Mouse (Mus musculus) stomach, embryonic 16.5 days (tissue): ENCODE measurements at regions not wholly inside any gene's neighbourhood (a gene's known extent, or its start where the extent isn't known, plus 50 kb on each side); places are given as distances from the start of the nearest gene placed in this dataset.
"Not testable (repeated sequence)": the region's sequence is repeated elsewhere in the genome, so short reads cannot be mapped to it uniquely, and the experiment has no call there.

ENCODE experiments used
- ATAC-seq: fragments of 200-750 bp; cut with Nextera tagmentation; 2 replicates; pipeline ENCODE4 v1.8.0; 2017; ENCODE audit warnings: moderate number of reproducible peaks, moderate TSS enrichment; ENCODE audit not compliant: insufficient read depth, low FRiP score
- H3K27ac ChIP-seq: fragments of 300-500 bp; sonication (generic); 2 replicates; pipeline ENCODE4 v1.5.1; 2014; ENCODE audit warnings: low read length
- H3K27me3 ChIP-seq: fragments of 300-500 bp; sonication (generic); 2 replicates; pipeline ENCODE4 v1.6.1; 2014; ENCODE audit warnings: low read length, control low read depth, mixed read lengths; ENCODE audit not compliant: control insufficient read depth, insufficient read depth
- H3K36me3 ChIP-seq: fragments of 300-500 bp; sonication (generic); 2 replicates; pipeline ENCODE4 v1.6.1; 2014; ENCODE audit warnings: low read length; ENCODE audit not compliant: control insufficient read depth, insufficient read depth
- H3K4me1 ChIP-seq: fragments of 300-500 bp; sonication (generic); 2 replicates; pipeline ENCODE4 v1.6.1; 2014; ENCODE audit warnings: low read length, control low read depth, mixed read lengths; ENCODE audit not compliant: control insufficient read depth, insufficient read depth
- H3K4me2 ChIP-seq: fragments of 300-500 bp; sonication (generic); 2 replicates; pipeline ENCODE4 v1.6.1; 2014; ENCODE audit warnings: low read depth, low read length, mixed read lengths
- H3K4me3 ChIP-seq: fragments of 300-500 bp; sonication (generic); replicated peaks from 2 replicates; pipeline ENCODE4 v1.5.1; 2014; ENCODE audit warnings: mild to moderate bottlenecking, low read length
- H3K9ac ChIP-seq: fragments of 300-500 bp; sonication (generic); 2 replicates; pipeline ENCODE4 v1.6.1; 2014; ENCODE audit warnings: low read length
- H3K9me3 ChIP-seq: fragments of 300-500 bp; sonication (generic); replicated peaks from 2 replicates; pipeline ENCODE4 v1.6.1; 2016; ENCODE audit warnings: low read length, control low read depth; ENCODE audit not compliant: control insufficient read depth
- WGBS: fragments of 180-500 bp; shearing (Covaris S2); extraction: QIAGEN DNeasy Blood & Tissue Kit; methylation state at CpG from one replicate; pipeline ENCODE4 v1.1.7; 2014; 5-methylcytosine and 5-hydroxymethylcytosine counted together

DNA sequence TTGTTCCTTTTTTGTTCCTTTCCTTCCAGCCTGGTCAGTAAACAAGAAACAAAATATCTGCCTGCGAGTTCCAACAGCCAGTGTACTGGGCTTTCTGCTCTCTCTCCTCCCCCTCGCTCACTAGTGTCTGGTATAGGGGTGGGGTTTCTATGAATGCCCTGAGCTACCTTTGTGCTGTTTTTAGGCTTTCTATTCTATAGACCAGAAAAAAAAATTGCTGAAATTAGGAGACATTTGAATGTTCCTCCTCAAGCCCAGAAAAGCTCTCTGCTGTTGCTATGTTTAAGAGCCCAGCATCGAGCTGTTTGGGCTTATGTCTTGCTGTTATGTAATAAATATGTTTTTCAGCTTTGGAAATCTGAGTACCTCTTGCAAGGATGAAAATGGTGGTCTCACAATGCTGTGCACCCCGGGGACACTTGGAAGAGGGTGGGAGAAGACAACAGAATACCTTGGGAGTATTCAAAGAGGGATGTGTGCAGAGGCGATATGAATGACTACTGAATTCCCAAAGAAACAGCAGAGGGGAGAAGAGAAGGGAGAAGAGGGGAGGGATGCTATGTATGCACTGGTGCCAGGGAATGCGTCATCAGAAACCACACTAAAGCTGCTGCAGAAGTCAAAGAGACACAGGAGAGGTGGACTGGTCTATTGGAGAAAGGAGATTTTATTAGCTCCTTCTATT lies 88.8 kb upstream of the Sipa1l1 start:
- Histone ChIP-seq H3K27me3 (no peaks in the 10 kb centered on the region), H3K4me1 (peaks cover 4% of the 10 kb centered on the region; the same call in 1 of the 2 replicates), H3K9ac (no peak overlapping the region), H3K4me3 (no peak overlapping the region), H3K36me3 (no peaks in the 10 kb centered on the region), H3K9me3 (no peaks in the 10 kb centered on the region), H3K4me2 (no peak overlapping the region), H3K27ac (no peak overlapping the region)
- no peak for ATAC-seq
- WGBS, result 71% methylated on average over 6 of the region's 6 CpGs

DNA sequence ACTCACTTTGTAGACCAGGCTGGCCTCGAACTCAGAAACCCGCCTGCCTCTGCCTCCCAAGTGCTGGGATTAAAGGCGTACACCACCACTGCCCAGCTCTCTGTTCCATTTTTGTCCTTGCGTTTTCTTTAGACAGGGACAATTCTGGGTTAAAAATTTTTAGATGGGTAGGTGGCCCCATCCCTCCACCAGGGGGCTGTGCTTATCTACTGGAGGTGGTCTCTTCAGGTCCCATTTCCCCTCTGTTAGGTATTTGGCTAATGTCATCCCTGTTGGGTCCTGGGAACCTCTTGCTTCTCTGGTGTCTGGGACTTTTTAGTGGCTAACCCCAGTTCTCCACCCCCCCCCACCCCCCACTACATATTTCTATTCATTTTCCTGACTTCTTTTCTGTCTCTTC lies 86.5 kb upstream of the Sipa1l1 start:
- H3K4me3 ChIP-seq, H3K9ac ChIP-seq, H3K27me3 ChIP-seq, ATAC-seq, H3K36me3 ChIP-seq, H3K4me1 ChIP-seq, H3K4me2 ChIP-seq, H3K27ac ChIP-seq, H3K9me3 ChIP-seq: not testable (repeated sequence)
- 95% methylated on average over 4 of the region's 4 CpGs for WGBS

DNA sequence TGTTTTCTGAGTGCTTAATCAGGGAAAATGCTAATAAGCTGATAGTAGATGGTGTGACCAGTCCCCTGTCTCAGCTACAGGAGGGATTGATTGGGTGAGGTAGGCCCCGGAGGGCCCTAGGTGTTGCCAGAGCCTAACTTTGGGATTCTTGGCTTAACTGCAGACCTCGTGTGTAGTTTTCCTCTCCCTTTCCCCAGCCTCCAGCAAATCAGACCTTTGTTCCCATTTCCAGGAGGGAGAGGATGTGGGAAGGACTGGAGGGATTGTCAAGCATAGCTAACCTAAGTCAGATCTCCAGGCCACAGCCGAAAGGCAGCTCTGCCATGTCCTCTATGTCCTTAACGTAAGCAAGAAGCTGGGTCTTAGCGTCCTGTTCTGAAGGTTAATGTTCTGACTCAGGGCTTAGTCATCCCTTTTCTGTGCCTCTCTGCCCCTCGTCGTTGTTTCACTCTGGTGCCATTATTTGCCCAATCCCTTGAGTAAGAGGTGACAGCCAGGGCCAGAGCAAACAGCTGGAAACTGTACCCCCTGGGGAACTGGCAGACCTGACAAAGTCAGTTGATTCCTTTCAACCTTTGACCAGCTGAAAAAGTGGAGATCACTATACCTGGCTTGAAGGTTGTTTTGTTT lies 83.2 kb upstream of the Sipa1l1 start:
- Histone ChIP-seq H3K4me3 (no peak overlapping the region), H3K9ac (no peak overlapping the region), H3K27ac (no peak overlapping the region), H3K4me1 (peaks cover 7% of the 10 kb centered on the region; the same call in 1 of the 2 replicates), H3K9me3 (no peaks in the 10 kb centered on the region), H3K4me2 (no peak overlapping the region), H3K36me3 (no peaks in the 10 kb centered on the region), H3K27me3 (no peaks in the 10 kb centered on the region)
- WGBS, result 40% methylated on average over 7 of the region's 7 CpGs
- peak; percentile 58; the same call in 1 of the 2 replicates for ATAC-seq

DNA sequence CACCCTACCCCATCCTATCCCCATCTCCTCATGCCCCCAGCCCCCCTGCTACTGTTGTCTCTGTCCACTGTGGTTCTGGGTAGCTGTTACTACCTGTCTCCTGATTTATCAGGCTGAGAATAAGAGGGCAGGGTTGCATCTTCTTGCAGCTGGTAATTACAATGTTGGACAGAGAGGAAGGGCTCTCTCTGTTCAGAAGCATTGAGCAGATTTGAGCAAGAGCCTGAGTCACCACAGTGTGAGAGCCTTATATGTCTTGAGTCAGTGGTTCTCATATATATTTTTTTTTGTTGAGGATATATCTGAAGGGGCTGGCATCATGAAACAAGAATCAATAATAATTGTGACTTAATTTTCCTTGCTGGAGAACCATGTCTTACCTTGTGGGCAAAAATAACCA lies 82.7 kb upstream of the Sipa1l1 start:
- Histone ChIP-seq H3K27me3 (no peaks in the 10 kb centered on the region), H3K27ac (no peak overlapping the region), H3K4me2 (no peak overlapping the region), H3K9ac (no peak overlapping the region), H3K36me3 (no peaks in the 10 kb centered on the region), H3K9me3 (no peaks in the 10 kb centered on the region), H3K4me1 (peaks cover 7% of the 10 kb centered on the region; the same call in 1 of the 2 replicates), H3K4me3 (no peak overlapping the region)
- ATAC-seq, result no peak

DNA sequence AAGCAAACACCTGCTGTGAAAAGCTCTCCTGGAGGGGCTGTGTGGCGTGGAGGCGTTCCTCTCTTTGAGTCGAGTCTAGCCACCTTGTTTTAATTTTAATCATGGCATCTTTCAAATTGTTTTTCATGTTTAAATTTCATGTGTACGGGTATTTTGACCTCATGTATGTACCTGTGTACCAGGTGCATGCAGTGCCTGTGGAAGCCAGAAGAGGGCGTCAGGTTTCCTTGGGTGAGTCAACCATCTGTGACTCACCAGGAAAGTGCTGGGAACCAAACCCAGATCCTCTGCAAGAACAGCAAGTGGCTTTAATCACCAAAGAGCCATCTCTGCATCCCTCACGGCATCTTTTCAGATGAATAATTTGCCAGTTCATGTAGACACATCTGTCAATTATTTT lies 79.8 kb upstream of the Sipa1l1 start:
- ATAC-seq, result no peak
- H3K27ac ChIP-seq, result no peak overlapping the region
- H3K9me3 ChIP-seq, result no peaks in the 10 kb centered on the region
- WGBS, result 86% methylated on average over 6 of the region's 6 CpGs
- H3K4me2 ChIP-seq, result no peak overlapping the region
- H3K9ac ChIP-seq, result no peak overlapping the region
- H3K4me3 ChIP-seq, result no peak overlapping the region
- peaks cover 7% of the 10 kb centered on the region; the same call in 1 of the 2 replicates for H3K4me1 ChIP-seq
- H3K27me3 ChIP-seq, result no peaks in the 10 kb centered on the region
- H3K36me3 ChIP-seq, result no peaks in the 10 kb centered on the region

DNA sequence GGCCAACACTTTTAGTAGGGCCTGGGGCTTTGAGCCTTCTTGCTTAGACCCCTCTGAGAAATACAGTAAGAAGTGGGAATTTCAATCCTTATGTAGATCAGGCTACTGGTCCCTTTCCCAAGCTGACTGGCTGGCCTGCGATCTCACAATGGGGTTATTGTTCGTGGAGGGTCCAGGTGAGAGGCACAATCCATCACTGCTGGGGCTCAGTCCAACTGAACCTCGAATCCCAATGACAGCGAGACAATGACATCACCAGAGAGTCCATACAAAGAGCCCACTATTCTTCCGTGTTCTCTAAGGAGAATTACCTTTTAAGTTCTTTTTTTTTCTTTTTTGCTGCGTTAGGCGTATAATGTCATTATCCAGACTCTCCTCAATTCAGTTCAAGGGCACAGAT lies 75.8 kb upstream of the Sipa1l1 start:
- Histone ChIP-seq H3K4me1 (no peaks in the 10 kb centered on the region), H3K9me3 (no peaks in the 10 kb centered on the region), H3K36me3 (no peaks in the 10 kb centered on the region), H3K4me2 (no peak overlapping the region), H3K9ac (no peak overlapping the region), H3K27ac (no peak overlapping the region), H3K27me3 (no peaks in the 10 kb centered on the region), H3K4me3 (no peak overlapping the region)
- WGBS, result 46% methylated on average over 7 of the region's 7 CpGs
- ATAC-seq, result no peak

DNA sequence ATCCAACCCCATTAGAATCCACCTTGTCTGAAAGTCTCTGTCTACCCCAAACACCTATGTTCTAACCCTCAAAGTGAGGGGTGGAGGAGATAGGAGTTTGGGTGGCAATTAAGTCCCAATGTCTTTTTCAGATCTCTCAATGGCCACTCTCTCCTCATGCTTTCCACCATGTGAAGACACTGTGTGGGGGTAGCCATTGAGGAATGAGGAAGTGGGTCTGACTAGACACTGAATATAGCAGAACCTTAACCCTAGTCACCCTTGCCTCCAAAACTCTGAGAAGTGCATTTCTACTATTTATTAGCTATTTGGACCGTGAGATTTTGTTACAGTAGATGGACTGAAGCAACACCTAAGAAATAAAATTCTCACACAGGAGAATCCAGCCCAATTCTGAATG lies 73.7 kb upstream of the Sipa1l1 start:
- H3K9me3 ChIP-seq, result no peaks in the 10 kb centered on the region
- 77% methylated on average over 1 of the region's 1 CpGs for WGBS
- H3K27me3 ChIP-seq, result no peaks in the 10 kb centered on the region
- H3K4me3 ChIP-seq, result no peak overlapping the region
- H3K36me3 ChIP-seq, result no peaks in the 10 kb centered on the region
- H3K27ac ChIP-seq, result no peak overlapping the region
- H3K4me2 ChIP-seq, result no peak overlapping the region
- no peak overlapping the region for H3K9ac ChIP-seq
- ATAC-seq, result no peak
- no peaks in the 10 kb centered on the region for H3K4me1 ChIP-seq

DNA sequence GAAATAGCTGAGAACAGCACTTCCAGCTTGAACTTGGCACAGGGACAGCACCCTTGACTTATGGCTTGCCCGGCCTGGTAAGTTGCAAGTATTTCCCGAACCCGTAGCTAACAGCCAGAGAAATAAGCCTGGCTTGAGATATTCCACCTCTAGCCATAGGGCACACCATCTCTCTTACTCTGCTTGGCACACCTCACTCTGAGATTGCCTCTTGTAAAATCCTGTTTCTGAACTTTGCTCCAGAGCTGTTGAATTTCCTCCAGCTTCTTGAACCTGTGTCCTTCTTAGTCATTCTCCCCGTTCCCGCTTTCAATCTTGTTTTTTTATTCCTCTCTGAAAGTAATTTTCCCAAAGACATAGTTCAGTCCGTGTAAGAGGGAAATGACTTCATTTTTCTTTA lies 72.0 kb upstream of the Sipa1l1 start:
- no peaks in the 10 kb centered on the region for H3K4me1 ChIP-seq
- no peak for ATAC-seq
- H3K27me3 ChIP-seq, result no peaks in the 10 kb centered on the region
- H3K4me2 ChIP-seq, result no peak overlapping the region
- H3K9me3 ChIP-seq, result no peaks in the 10 kb centered on the region
- H3K36me3 ChIP-seq, result no peaks in the 10 kb centered on the region
- no peak overlapping the region for H3K9ac ChIP-seq
- WGBS, result 63% methylated on average over 6 of the region's 6 CpGs
- no peak overlapping the region for H3K27ac ChIP-seq
- H3K4me3 ChIP-seq, result no peak overlapping the region

DNA sequence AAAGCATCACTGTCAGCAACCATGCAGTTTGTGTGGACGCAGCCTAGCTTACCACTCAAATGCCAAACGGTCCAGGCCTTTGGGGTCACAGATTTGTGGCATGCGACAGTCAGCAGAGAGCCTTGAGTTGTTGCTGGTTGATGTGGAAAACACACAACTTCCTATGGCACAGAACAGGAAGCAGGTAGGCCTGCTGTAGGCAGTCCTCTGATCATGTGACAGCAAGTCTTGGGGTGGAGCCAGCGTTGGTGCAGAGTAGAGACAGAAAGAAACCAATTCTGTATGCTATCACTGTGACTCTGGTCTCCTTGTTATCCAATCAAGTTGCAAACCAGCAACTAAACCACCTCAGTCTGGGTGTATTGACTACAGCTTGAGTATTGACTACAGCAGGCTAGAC lies 71.5 kb upstream of the Sipa1l1 start:
- Histone ChIP-seq H3K9me3 (no peaks in the 10 kb centered on the region), H3K4me1 (no peaks in the 10 kb centered on the region), H3K4me2 (no peak overlapping the region), H3K27me3 (no peaks in the 10 kb centered on the region), H3K36me3 (no peaks in the 10 kb centered on the region), H3K4me3 (no peak overlapping the region), H3K27ac (no peak overlapping the region), H3K9ac (no peak overlapping the region)
- ATAC-seq, result no peak
- WGBS, result 86% methylated on average over 4 of the region's 4 CpGs
